Mouse (Mus musculus) embryo, embryonic 11 days (tissue): ENCODE data around the gene Tln1.
"Not testable (repeated sequence)": the region's sequence is repeated elsewhere in the genome, so short reads cannot be mapped to it uniquely, and the experiment has no call there.

Experiments used
- DNase-seq: peaks from one replicate; pipeline ENCODE4 v3.0.0-alpha.2; 2015

Gene Tln1

GRCm38 (mm10) chr4:43503506-43503905 lies 59.0 kb downstream of the Tln1 start:
- no peak for DNase-seq

DNA sequence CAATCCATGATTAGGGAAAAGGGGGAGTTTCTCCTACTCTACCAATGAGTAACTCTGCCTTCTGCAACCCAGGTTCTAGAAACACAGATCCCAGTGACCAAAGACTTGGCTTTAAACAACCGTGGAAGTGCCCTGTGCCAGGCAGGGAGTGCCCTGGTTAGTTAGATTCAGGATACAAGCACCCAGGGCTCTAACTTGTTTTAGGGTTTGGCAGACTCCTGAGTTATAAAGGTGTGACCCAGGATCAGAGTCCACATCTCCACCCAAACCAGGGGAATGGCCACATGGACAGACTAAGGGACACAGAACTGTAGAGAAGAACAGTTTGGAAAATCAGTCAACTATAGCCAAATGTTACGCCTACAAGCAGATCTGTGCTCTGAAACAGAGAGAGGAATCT lies 59.5 kb downstream of the Tln1 start:
- DNase-seq: no peak

DNA sequence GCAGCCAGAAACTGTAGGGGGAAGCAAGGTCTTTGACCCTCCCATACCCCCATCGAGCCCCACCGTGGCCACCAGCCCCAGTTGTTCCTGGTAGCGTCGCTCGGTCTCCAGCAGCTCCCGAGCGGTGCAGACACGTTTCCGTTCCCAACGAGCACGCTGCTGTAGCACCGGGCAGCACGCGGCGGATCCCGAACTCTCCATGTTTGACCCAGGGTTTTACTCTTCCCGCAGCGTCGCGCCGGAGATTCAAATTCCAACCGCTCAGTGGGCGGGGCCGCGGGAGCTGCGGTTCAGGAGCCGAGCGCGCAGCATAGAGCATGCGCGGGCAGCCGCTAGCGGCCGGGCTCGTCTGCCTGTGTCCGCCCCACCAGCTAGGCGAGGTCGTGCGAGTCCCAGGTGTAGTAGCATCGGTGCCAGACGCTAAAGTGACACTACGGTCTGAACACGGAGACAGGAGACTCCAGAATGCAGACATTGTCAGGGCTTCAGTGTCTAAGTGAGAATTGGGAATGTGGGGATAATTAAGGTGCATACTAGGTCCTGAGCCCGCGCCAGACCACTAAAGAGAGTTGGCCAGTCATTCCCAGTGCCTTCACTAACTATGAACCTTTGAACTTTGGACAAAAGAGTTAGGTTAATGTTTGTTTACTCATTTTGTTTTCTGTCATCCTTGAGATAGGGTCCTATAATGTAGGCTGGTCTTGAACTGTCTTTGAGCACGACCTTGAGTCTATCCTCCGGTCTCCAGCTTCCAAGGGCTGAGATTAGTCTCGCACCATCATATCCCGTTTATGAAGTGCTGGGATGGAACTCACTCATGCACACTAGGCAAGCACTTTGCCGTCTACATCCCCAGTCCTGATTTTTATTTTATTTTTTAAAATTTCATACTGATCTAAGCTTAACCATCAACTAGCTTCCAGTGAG lies 62.8 kb downstream of the Tln1 start, which contains the start of gene Arhgef39:
Arhgef39 (minus strand) TSS at position 289 of the 927 bp plus-strand sequence.
- peak; percentile 96 for DNase-seq

DNA sequence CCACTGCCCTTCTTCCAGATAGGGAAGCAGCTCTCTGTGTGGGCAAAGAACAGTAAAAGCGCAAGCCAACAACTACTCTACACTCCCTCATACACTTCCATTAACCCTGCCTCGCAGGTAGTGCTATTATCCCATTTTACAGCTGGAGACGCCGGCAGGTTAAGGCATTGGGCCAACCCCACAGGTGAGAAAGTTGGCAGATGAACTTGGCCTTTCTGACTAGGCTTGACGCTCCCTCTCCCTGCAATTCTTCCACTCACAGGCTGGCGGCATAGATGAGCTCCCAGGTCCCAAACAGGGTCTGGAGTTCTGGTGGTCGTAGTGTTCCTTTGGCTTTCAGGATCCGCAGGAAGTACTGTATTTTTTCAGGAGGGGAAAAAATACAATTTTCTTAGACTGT lies 63.5 kb downstream of the Tln1 start:
- peak; percentile 81 for DNase-seq

GRCm38 (mm10) chr4:43497946-43498345 lies 64.5 kb downstream of the Tln1 start:
- no peak for DNase-seq

- no peak for DNase-seq
These were observed 65.1 kb downstream of the Tln1 start for GRCm38 (mm10) chr4:43497405-43497804.

DNA sequence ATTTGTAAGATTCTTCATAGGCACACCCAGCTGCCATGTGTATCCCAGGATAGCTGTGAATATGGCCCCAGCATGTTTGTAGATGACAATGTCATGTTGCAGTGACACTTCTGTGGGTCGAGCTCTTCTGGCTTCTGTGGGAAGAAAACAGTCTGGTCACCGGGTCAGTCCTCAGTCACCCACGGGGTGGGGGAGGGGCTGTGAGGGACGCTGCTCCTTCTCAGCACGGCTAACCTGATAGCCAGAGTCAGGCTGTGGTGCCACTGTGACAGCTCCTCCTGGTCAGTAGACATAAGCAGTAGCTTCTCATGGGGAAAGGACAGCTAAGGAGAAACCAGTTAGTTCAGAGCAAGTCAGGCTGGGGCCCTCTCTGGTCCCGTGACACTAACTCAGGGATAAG lies 65.9 kb downstream of the Tln1 start:
- no peak for DNase-seq

GRCm38 (mm10) chr4:43493846-43494240 lies 68.6 kb downstream of the Tln1 start:
- peak; percentile 35 for DNase-seq

DNA sequence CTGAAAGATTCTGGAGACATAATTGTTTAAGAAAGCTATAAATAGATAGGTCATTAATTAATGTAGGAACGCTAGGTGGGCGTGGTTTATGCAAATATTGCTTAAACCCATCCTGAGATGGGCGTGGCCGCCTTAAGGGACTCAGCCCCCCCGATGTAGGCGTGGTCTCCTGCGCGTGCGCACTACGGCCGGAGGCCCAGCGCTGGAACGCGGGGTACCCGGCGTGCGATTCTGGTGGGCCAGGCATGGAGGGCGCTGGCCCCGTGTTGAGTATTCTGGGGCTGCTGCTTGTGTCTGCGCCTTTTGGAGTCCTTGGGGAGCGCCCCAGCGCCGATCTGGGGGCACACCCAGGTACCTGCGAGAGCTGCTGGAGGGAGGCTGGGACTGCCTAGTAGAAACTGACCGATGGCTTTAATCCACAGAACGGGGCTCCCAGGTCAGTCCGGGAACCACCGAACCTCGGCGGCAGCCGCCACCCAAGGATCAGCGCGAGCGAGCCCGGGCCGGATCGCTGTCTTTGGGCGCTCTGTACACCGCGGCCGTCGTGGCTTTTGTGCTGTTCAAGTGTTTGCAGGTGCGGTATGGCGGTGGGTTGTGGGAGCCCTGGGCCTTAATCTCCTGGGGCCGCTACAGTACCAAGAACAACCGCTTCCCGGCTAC lies 69.2 kb downstream of the Tln1 start:
- DNase-seq: peak; percentile 99

GRCm38 (mm10) chr4:43492821-43493185 lies 69.7 kb downstream of the Tln1 start, which contains the start of gene Ccdc107:
Ccdc107 (plus strand) TSS chr4:43492900.
- peak; percentile 96 for DNase-seq

DNA sequence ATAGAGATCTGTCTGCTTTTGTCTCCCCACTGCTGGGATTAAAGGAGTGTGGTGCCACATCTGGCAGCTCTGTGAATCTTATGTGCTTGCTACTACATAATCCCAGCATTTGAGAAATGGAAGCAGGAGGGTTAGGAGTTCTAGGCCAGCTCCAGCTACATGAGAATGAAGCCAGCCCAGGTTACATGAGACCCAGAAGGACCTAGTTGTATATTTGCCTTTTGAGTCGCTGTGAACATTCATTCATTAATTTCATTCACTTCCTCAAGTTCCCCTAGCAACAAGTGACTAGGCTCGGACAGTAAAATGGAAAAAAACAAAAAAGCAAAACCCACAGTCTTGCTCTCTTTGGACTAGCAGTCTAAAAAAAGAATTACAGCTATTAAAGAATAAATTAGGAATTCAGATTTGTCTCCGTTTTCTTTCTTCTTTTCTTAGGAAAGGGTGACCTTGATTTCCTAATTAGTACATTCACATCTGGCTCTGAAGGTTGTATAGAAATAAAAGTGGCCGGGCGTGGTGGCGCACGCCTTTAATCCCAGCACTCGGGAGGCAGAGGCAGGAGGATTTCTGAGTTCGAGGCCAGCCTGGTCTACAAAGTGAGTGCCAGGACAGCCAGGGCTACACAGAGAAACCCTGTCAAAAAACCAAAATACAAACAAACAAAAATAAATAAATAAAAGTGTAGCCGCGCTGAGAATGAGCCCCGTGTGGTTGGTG lies 70.2 kb downstream of the Tln1 start:
- no peak for DNase-seq

GRCm38 (mm10) chr4:43490801-43491200 lies 71.7 kb downstream of the Tln1 start:
- DNase-seq: no peak

DNA sequence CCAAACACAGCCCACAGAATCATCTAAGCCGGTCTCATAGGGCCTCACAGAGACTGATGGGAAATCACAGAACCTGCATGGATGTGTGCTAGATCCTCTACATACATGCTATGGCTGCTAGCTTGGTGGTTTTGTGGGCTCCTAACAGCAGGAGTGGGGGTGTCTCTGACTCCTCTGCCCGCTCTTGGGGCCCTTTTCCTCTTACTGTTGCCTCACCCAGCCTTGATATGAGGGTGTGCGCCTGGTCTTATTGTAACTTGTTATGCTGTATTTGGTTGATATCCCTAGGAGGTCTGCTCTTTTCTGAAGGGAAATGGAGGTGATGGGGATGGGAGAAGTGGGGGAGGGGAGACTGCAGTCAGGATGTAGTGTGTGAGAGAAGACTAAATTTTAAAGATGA lies 72.9 kb downstream of the Tln1 start:
- no peak for DNase-seq

DNA sequence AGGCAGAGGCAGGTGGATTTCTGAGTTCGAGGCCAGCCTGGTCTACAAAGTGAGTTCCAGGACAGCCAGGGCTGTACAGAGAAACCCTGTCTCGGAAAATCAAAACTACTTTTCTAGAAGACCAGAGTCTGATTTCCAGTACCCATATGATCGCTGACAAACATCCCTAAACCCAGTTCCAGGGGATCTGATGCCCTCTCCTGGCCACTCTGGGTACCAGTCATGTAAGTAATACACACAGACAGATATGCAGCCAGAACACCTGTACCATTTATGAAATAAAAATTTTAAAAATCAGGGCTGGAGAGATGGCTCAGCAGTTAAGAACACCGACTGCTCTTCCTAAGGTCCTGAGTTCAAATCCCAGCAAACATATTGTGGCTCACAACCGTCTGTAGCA lies 76.8 kb downstream of the Tln1 start:
- not testable (repeated sequence) for DNase-seq

- no peak for DNase-seq
These were observed 78.9 kb downstream of the Tln1 start, which contains the start of gene Sit1 for GRCm38 (mm10) chr4:43483535-43484091. Sit1 (minus strand) TSS chr4:43483734.

DNA sequence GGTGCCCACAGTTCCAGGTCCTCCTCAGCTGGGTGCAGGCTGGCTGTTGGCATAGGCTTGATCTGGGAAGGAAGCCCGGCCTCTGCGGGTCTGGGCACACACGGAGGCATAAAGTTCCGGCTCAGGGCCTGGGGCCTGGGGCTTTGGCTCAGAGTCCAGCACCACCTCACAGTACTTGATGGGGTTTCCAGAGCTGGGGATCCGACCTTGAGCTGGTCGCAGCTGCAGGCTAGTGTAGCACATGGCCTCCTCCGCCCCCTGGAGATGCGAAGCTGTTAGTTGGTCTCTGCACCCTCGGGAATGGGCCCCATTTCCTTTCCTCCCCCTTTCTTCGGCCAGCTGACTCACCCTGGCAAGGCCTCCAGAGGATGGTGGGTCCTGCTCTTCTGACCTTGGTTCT lies 79.9 kb downstream of the Tln1 start:
- no peak for DNase-seq

GRCm38 (mm10) chr4:43481894-43482456 lies 80.5 kb downstream of the Tln1 start:
- DNase-seq: no peak
